Mouse (Mus musculus) bone marrow, adult 2 months (tissue): Measurements from ENCODE around the gene Tekt4.

Source experiments
- CTCF ChIP-seq: fragments of 200-500 bp; IDR thresholded peaks from 2 replicates; pipeline ENCODE4 v1.5.1; 2011; ENCODE audit warnings: low read length, control low read depth; ENCODE audit not compliant: control insufficient read depth, insufficient read depth
- POLR2A ChIP-seq: fragments of 200-500 bp; IDR thresholded peaks from 2 replicates; pipeline ENCODE4 v1.6.1; 2011; ENCODE audit warnings: low read depth, mild to moderate bottlenecking, control low read depth, low read length, borderline replicate concordance; ENCODE audit not compliant: control insufficient read depth

DNA sequence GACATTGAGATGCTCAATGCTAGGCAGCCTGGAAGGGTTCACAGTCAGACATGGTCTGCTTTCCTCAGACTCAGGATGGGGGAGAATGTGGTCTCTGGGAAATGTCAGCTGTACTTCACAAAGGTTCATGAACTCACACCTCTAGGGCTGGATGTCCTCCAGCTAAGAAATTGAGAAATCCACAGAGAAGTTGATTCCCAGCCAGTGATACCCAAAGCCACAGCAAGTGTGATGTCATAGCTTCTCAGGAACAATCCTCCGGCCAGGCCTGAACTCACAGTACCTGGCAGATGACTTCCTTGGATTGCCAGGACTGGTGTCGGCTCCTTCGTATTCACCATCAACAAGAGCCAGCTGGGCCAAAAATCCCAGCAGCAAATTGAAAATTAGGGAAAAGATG lies 8.6 kb upstream of the Tekt4 start:
- TF ChIP-seq CTCF = no peak
- no peak for TF ChIP-seq POLR2A
